Mouse (Mus musculus): Measurements from ENCODE around the gene Gpbp1l1. TPM values are rescaled to one million over a fixed set of nuclear protein-coding genes. Genes with fewer than 3 reads are reported as not detected.

Gene Gpbp1l1
- 100 to 1,000 TPM in 1 of 2 experiments, 10 to 100 TPM in 1; 72.0 to 101 TPM for total RNA-seq (2021)
- 16.9 and 18.6 TPM in 2 replicates for polyA plus RNA-seq (2012; rRNA removed)
- long read RNA-seq, transcript Gpbp1l1-201 (12 exons, 3,588 nt), result major isoform, 17 of 23 reads
- long read RNA-seq, partial matches to known transcripts, result 6 of 23 reads
- long read RNA-seq, other reads (novel, unspliced or antisense), result 0 of 23 reads

GRCm38 (mm10) chr4:116557306-116558121 lies at the start of gene Gpbp1l1:
Gene Gpbp1l1, plus strand, starts transcription at chr4:116557658.
- peak; percentile 99 for DNase-seq

GRCm38 (mm10) chr4:116531109-116531508 lies 26.3 kb upstream of the Gpbp1l1 start:
- no peak for DNase-seq

GRCm38 (mm10) chr4:116536351-116536750 lies 21.1 kb upstream of the Gpbp1l1 start:
- no peak for DNase-seq

- DNase-seq, result no peak
Observed at GRCm38 (mm10) chr4:116537737-116538136, 19.7 kb upstream of the Gpbp1l1 start.

GRCm38 (mm10) chr4:116550432-116550831 lies 7.0 kb upstream of the Gpbp1l1 start:
- no peak for DNase-seq

- no peak for DNase-seq
Observed at GRCm38 (mm10) chr4:116553035-116553434, 4.4 kb upstream of the Gpbp1l1 start.

GRCm38 (mm10) chr4:116555413-116556300 lies 1.8 kb upstream of the Gpbp1l1 start, which contains the start of gene Tmem69:
Gene Tmem69, minus strand, starts transcription at chr4:116555936.
- DNase-seq, result peak; percentile 87

GRCm38 (mm10) chr4:116556561-116557305 lies 725 bp upstream of the Gpbp1l1 start:
- DNase-seq, result peak; percentile 95

- DNase-seq, result no peak
Observed at GRCm38 (mm10) chr4:116558151-116558882, 859 bp downstream of the Gpbp1l1 start.

GRCm38 (mm10) chr4:116595793-116596192 lies 38.3 kb downstream of the Gpbp1l1 start:
- no peak for DNase-seq

GRCm38 (mm10) chr4:116596379-116596778 lies 38.9 kb downstream of the Gpbp1l1 start, which contains the start of gene Ccdc17:
Gene Ccdc17, plus strand, starts transcription at chr4:116596654.
- DNase-seq, result no peak

- peak; percentile 95 for DNase-seq
Observed at GRCm38 (mm10) chr4:116596978-116597881, 39.8 kb downstream of the Gpbp1l1 start.

- DNase-seq, result no peak
Observed at GRCm38 (mm10) chr4:116612621-116613020, 55.2 kb downstream of the Gpbp1l1 start.

GRCm38 (mm10) chr4:116615237-116615636 lies 57.8 kb downstream of the Gpbp1l1 start:
- no peak for DNase-seq

- no peak for DNase-seq
Observed at GRCm38 (mm10) chr4:116624831-116625230, 67.4 kb downstream of the Gpbp1l1 start.

GRCm38 (mm10) chr4:116626658-116627358 lies 69.3 kb downstream of the Gpbp1l1 start:
- DNase-seq, result peak; percentile 87

GRCm38 (mm10) chr4:116627359-116627716 lies 69.9 kb downstream of the Gpbp1l1 start:
- peak; percentile 93 for DNase-seq

GRCm38 (mm10) chr4:116627722-116628662 lies 70.5 kb downstream of the Gpbp1l1 start, which contains the start of gene Nasp:
Gene Nasp, minus strand, starts transcription at chr4:116627941.
- DNase-seq, result peak; percentile 88

Data from adrenal gland, adult 2 months (tissue).